ENCODE assay signal across 8 mouse cellular contexts in genomic region chr7:29318115-29318911, GRCm38 (mm10). TPM values are rescaled to one million over a fixed set of nuclear protein-coding genes. Genes with fewer than 3 reads are reported as not detected.
DNase-seq lines count a peak whose midpoint lies in the region; ATAC-seq lines count a peak whose summit lies in the region.

No protein-coding gene starts in this region.

- WGBS in embryonic facial prominence, embryonic 15.5 days = 5% methylated on average over 18 of the region's 18 CpGs
- 3% methylated on average over 17 of the region's 18 CpGs for WGBS in hindbrain, embryonic 14.5 days
- WGBS in lung, embryonic 16.5 days = 4% methylated on average over 18 of the region's 18 CpGs

- peaks cover 76% of the 10 kb centered on the region for H3K4me1 ChIP-seq in embryonic facial prominence, embryonic 15.5 days
- H3K4me1 ChIP-seq in hindbrain, embryonic 14.5 days (replicated peaks; ENCODE audit: control insufficient read depth, insufficient read depth, low read length) = peaks cover 83% of the 10 kb centered on the region
- H3K4me1 ChIP-seq in lung, embryonic 16.5 days (replicated peaks; ENCODE audit: control insufficient read depth, insufficient read depth, low read length) = peaks cover 45% of the 10 kb centered on the region

- H3K4me2 ChIP-seq in embryonic facial prominence, embryonic 15.5 days (replicated peaks) = peak overlapping the region; percentile 47
- H3K4me2 ChIP-seq in hindbrain, embryonic 14.5 days (replicated peaks) = peak overlapping the region; percentile 42
- peak overlapping the region; percentile 42 for H3K4me2 ChIP-seq in lung, embryonic 16.5 days (ENCODE audit: low read depth, low read length)

- no peaks in the 10 kb centered on the region for H3K9me3 ChIP-seq in embryonic facial prominence, embryonic 15.5 days (replicated peaks)
- H3K9me3 ChIP-seq in hindbrain, embryonic 14.5 days (ENCODE audit: control insufficient read depth, low read length) = no peaks in the 10 kb centered on the region
- no peaks in the 10 kb centered on the region for H3K9me3 ChIP-seq in lung, embryonic 16.5 days (ENCODE audit: control insufficient read depth, low read length)

- ATAC-seq in embryonic facial prominence, embryonic 15.5 days (ENCODE audit: insufficient number of reproducible peaks, low FRiP score, low TSS enrichment, low read depth) = peak; percentile 35; the same call in 1 of the 2 replicates
- peak; percentile 5; the same call in 1 of the 2 replicates for ATAC-seq in hindbrain, embryonic 14.5 days (ENCODE audit: low FRiP score)
- ATAC-seq in lung, embryonic 16.5 days (ENCODE audit: low read depth) = peak; percentile 70
- no peak for ATAC-seq in monocyte, adult 5-6 weeks (replicated peaks; ENCODE audit: insufficient number of reproducible peaks, low FRiP score, low TSS enrichment, poor library complexity, severe bottlenecking)

- H3K27me3 ChIP-seq in embryonic facial prominence, embryonic 15.5 days = no peaks in the 10 kb centered on the region
- H3K27me3 ChIP-seq in hindbrain, embryonic 14.5 days (ENCODE audit: control insufficient read depth, insufficient read depth, low read length) = no peaks in the 10 kb centered on the region
- H3K27me3 ChIP-seq in lung, embryonic 16.5 days (ENCODE audit: control insufficient read depth, insufficient read depth, low read depth, low read length) = no peaks in the 10 kb centered on the region

- H3K27ac ChIP-seq in embryonic facial prominence, embryonic 15.5 days (replicated peaks) = peak overlapping the region; percentile 93
- H3K27ac ChIP-seq in hindbrain, embryonic 14.5 days = peak overlapping the region; percentile 95
- H3K27ac ChIP-seq in lung, embryonic 16.5 days (ENCODE audit: low read length) = peak overlapping the region; percentile 81

- DNase-seq in layer of hippocampus, postnatal 36 days = peak; percentile 44 to 53
- no peak for DNase-seq in layer of hippocampus, adult 9-10 months (ENCODE audit: low spot score)
- DNase-seq in hindbrain, embryonic 14.5 days (ENCODE audit: low spot score) = peak; percentile 47
- peak; percentile 80 for DNase-seq in right cerebral cortex, adult 18-20 months
- DNase-seq in urinary bladder, postnatal 25 days (ENCODE audit: low spot score) = no peak

- peak overlapping the region; percentile 36 for H3K4me3 ChIP-seq in embryonic facial prominence, embryonic 15.5 days (replicated peaks)
- peak overlapping the region; percentile 5 for H3K4me3 ChIP-seq in hindbrain, embryonic 14.5 days (replicated peaks; ENCODE audit: low read length)
- peak overlapping the region; percentile 36 for H3K4me3 ChIP-seq in lung, embryonic 16.5 days (ENCODE audit: low read length)

- H3K36me3 ChIP-seq in embryonic facial prominence, embryonic 15.5 days = 0 out of 2 replicates have a peak, but pooled peaks cover 3% of the 10 kb centered on the region
- peaks cover 25% of the 10 kb centered on the region for H3K36me3 ChIP-seq in hindbrain, embryonic 14.5 days (replicated peaks; ENCODE audit: control insufficient read depth, insufficient read depth)
- peaks cover 5% of the 10 kb centered on the region for H3K36me3 ChIP-seq in lung, embryonic 16.5 days (ENCODE audit: control insufficient read depth, insufficient read depth, low read length)

- H3K9ac ChIP-seq in embryonic facial prominence, embryonic 15.5 days = peak overlapping the region; percentile 18
- peak overlapping the region; percentile 30; the same call in 1 of the 2 replicates for H3K9ac ChIP-seq in hindbrain, embryonic 14.5 days
- H3K9ac ChIP-seq in lung, embryonic 16.5 days (ENCODE audit: low read length) = peak overlapping the region; percentile 25

RNA-seq across cellular contexts. Expression of gene Dpf1, which starts 14.6 kb away (rescaled TPM):
- total RNA-seq in layer of hippocampus, postnatal 36 days (2021) = 100 to 1,000 TPM; 108 to 109 TPM
- 14.4 and 20.4 TPM in 2 replicates for polyA plus RNA-seq in embryonic facial prominence, embryonic 15.5 days (2015; fragmentation: Nextera tagmentation; extraction: Ambion mirVana)
- polyA plus RNA-seq in hindbrain, embryonic 14.5 days (2014; fragmentation: Nextera tagmentation; extraction: Ambion mirVana) = 160 and 161 TPM in 2 replicates
- polyA plus RNA-seq in lung, embryonic 16.5 days (2015; fragmentation: Nextera tagmentation; extraction: Ambion mirVana) = 8.1 and 8.7 TPM in 2 replicates
- not detected in 3 replicates for total RNA-seq in monocyte, adult 5-6 weeks (2017)

RNA-seq across cellular contexts. Expression of gene Ppp1r14a, which starts 29.2 kb away (rescaled TPM):
- 10 to 100 TPM; 25.9 to 26.0 TPM for total RNA-seq in layer of hippocampus, postnatal 36 days (2021)
- 17.3 and 18.1 TPM in 2 replicates for polyA plus RNA-seq in embryonic facial prominence, embryonic 15.5 days (2015; fragmentation: Nextera tagmentation; extraction: Ambion mirVana)
- polyA plus RNA-seq in hindbrain, embryonic 14.5 days (2014; fragmentation: Nextera tagmentation; extraction: Ambion mirVana) = 2.2 and 3.6 TPM in 2 replicates
- 157 and 162 TPM in 2 replicates for polyA plus RNA-seq in lung, embryonic 16.5 days (2015; fragmentation: Nextera tagmentation; extraction: Ambion mirVana)
- not detected in 3 replicates for total RNA-seq in monocyte, adult 5-6 weeks (2017)

RNA-seq across cellular contexts. Expression of gene Spint2, which starts 36.6 kb away (rescaled TPM):
- 10 to 100 TPM; 16.1 to 19.2 TPM for total RNA-seq in layer of hippocampus, postnatal 36 days (2021)
- 212 and 261 TPM in 2 replicates for polyA plus RNA-seq in embryonic facial prominence, embryonic 15.5 days (2015; fragmentation: Nextera tagmentation; extraction: Ambion mirVana)
- 71.3 and 73.2 TPM in 2 replicates for polyA plus RNA-seq in hindbrain, embryonic 14.5 days (2014; fragmentation: Nextera tagmentation; extraction: Ambion mirVana)
- 309 and 317 TPM in 2 replicates for polyA plus RNA-seq in lung, embryonic 16.5 days (2015; fragmentation: Nextera tagmentation; extraction: Ambion mirVana)
- total RNA-seq in monocyte, adult 5-6 weeks (2017) = 2.6 to 4.4 TPM (median 4.2 TPM) in 3 replicates

Comparison
In these comparisons a context has a peak if more than half of its experiments do, and no peak if none do; other contexts are left out.
1. DNase-seq: peak in layer of hippocampus, postnatal 36 days (2 of 2), hindbrain, embryonic 14.5 days (single experiment) and right cerebral cortex, adult 18-20 months (single experiment); none in layer of hippocampus, adult 9-10 months (single experiment) and urinary bladder, postnatal 25 days (single experiment).
2. Peak in every context shown above with its lines, with median percentiles within 50 percentile points of each other: H3K27ac ChIP-seq, H3K4me2 ChIP-seq, H3K4me3 ChIP-seq and H3K9ac ChIP-seq.